Mouse (Mus musculus) MEL (cell line): ENCODE results near the gene Slc38a2. TPM values are rescaled to one million over a fixed set of nuclear protein-coding genes. Genes with fewer than 3 reads are reported as not detected.
A peak's percentile ranks its signal among the peaks of the same experiment; 100 is the strongest.

Source experiments
- DNase-seq: peaks from one replicate; pipeline ENCODE4 v3.0.0; 2011; ENCODE audit warnings: low read depth, low spot score
- H3K27ac ChIP-seq: 2 replicates; pipeline ENCODE4 v1.5.1; 2012; ENCODE audit warnings: low read depth, mild to moderate bottlenecking, control low read depth, low read length, moderate library complexity; ENCODE audit not compliant: control insufficient read depth
- H3K27me3 ChIP-seq, 2 experiments: fragments of 150-350 bp in 1 of 2; sonication (generic) in 1 of 2; 2 replicates each; pipeline ENCODE4 v1.6.1; 2012; ENCODE audit warnings: low read length in 2 of 2, mild to moderate bottlenecking in 2 of 2, improper control_type of control experiment in 1 of 2, moderate library complexity in 1 of 2; ENCODE audit not compliant: insufficient read depth in 2 of 2, control insufficient read depth in 1 of 2
- H3K36me3 ChIP-seq, 2 experiments: 2 replicates each; pipeline ENCODE4 v1.6.1; 2012 to 2014; ENCODE audit warnings: low read length in 2 of 2, improper control_type of control experiment in 1 of 2, inconsistent platforms in 1 of 2, mild to moderate bottlenecking in 1 of 2; ENCODE audit not compliant: insufficient read depth in 2 of 2, control insufficient read depth in 1 of 2
- H3K4me1 ChIP-seq, 2 experiments: fragments of 150-350 bp in 1 of 2; sonication (generic) in 1 of 2; 2 replicates each; pipeline ENCODE4 v1.6.1; 2012; ENCODE audit warnings: low read length in 2 of 2, improper control_type of control experiment in 1 of 2, mild to moderate bottlenecking in 1 of 2; ENCODE audit not compliant: insufficient read depth in 2 of 2, control insufficient read depth in 1 of 2
- H3K4me3 ChIP-seq, 2 experiments: fragments of 150-350 bp in 1 of 2; sonication (generic) in 1 of 2; 2 replicates each; pipeline ENCODE4 v1.5.1; 2012; ENCODE audit warnings: low read depth in 2 of 2, low read length in 2 of 2, mild to moderate bottlenecking in 2 of 2, moderate library complexity in 2 of 2, control low read depth in 1 of 2, improper control_type of control experiment in 1 of 2; ENCODE audit not compliant: control insufficient read depth in 1 of 2, insufficient read depth in 1 of 2
- H3K79me2 ChIP-seq: 2 replicates; pipeline ENCODE4 v1.6.1; 2012; ENCODE audit warnings: mild to moderate bottlenecking, low read length, moderate library complexity; ENCODE audit not compliant: control insufficient read depth, poor library complexity, insufficient read depth
- H3K9ac ChIP-seq: 2 replicates; pipeline ENCODE4 v1.6.1; 2012; ENCODE audit warnings: low read depth, mild to moderate bottlenecking, control low read depth, low read length, moderate library complexity; ENCODE audit not compliant: control insufficient read depth, poor library complexity, severe bottlenecking
- H3K9me3 ChIP-seq: fragments of 150-350 bp; sonication (generic); replicated peaks from 2 replicates; pipeline ENCODE4 v1.6.1; 2012; ENCODE audit warnings: mild to moderate bottlenecking, low read length, improper control_type of control experiment, moderate library complexity; ENCODE audit not compliant: insufficient read depth
- CHD2 ChIP-seq: IDR thresholded peaks from 2 replicates; pipeline ENCODE4 v1.6.1; 2011; ENCODE audit warnings: low read length, improper control_type of control experiment
- CTCF ChIP-seq, 3 experiments: IDR thresholded peaks in 2 of 3; conservative IDR thresholded peaks in 1 of 3; 2 replicates each; pipeline ENCODE4 v1.5.1; 2011 to 2012; ENCODE audit warnings: low read length in 3 of 3, low read depth in 2 of 3, mild to moderate bottlenecking in 2 of 3, improper control_type of control experiment in 1 of 3, inconsistent platforms in 1 of 3, mixed read lengths in 1 of 3, moderate library complexity in 1 of 3; ENCODE audit not compliant: control insufficient read depth in 1 of 3, insufficient read depth in 1 of 3, poor library complexity in 1 of 3, severe bottlenecking in 1 of 3
- E2F4 ChIP-seq: IDR thresholded peaks from 2 replicates; pipeline ENCODE4 v1.6.1; 2011; ENCODE audit warnings: low read depth, low read length, improper control_type of control experiment, borderline replicate concordance
- EP300 ChIP-seq, 2 experiments: IDR thresholded peaks; 2 replicates each; pipeline ENCODE4 v1.6.1; 2011; ENCODE audit warnings: improper control_type of control experiment in 2 of 2, low read length in 2 of 2, low read depth in 1 of 2, mild to moderate bottlenecking in 1 of 2
- GABPA ChIP-seq: IDR thresholded peaks from 2 replicates; pipeline ENCODE4 v1.6.1; 2012; ENCODE audit warnings: low read depth, mild to moderate bottlenecking, inconsistent platforms, low read length, improper control_type of control experiment, moderate library complexity
- GATA1 ChIP-seq: IDR thresholded peaks from 2 replicates; pipeline ENCODE4 v1.6.1; 2011; ENCODE audit warnings: low read depth, low read length, improper control_type of control experiment
- HCFC1 ChIP-seq: IDR thresholded peaks from 2 replicates; pipeline ENCODE4 v1.6.1; 2012; ENCODE audit warnings: low read depth, mild to moderate bottlenecking, inconsistent platforms, low read length, improper control_type of control experiment, moderate library complexity
- JUND ChIP-seq: IDR thresholded peaks from 2 replicates; pipeline ENCODE4 v1.6.1; 2011; ENCODE audit warnings: low read depth, mild to moderate bottlenecking, improper control_type of control experiment, low read length
- KAT2A ChIP-seq: conservative IDR thresholded peaks from 2 replicates; pipeline ENCODE4 v1.6.1; 2012; ENCODE audit warnings: low read depth, low read length, improper control_type of control experiment, inconsistent platforms
- MAFK ChIP-seq: IDR thresholded peaks from 2 replicates; pipeline ENCODE4 v1.6.1; 2011; ENCODE audit warnings: low read depth, mild to moderate bottlenecking, low read length, improper control_type of control experiment, borderline replicate concordance
- MYC ChIP-seq: IDR thresholded peaks from 2 replicates; pipeline ENCODE4 v1.6.1; 2011; ENCODE audit warnings: low read depth, mild to moderate bottlenecking, low read length, improper control_type of control experiment, moderate library complexity
- POLR2A ChIP-seq, 2 experiments: IDR thresholded peaks; 2 replicates each; pipeline ENCODE4 v1.6.1; 2011 to 2012; ENCODE audit warnings: low read length in 2 of 2, mild to moderate bottlenecking in 2 of 2, control low read depth in 1 of 2, improper control_type of control experiment in 1 of 2, low read depth in 1 of 2, moderate library complexity in 1 of 2; ENCODE audit not compliant: control insufficient read depth in 1 of 2, insufficient read depth in 1 of 2, poor library complexity in 1 of 2
- POLR2AphosphoS2 ChIP-seq: IDR thresholded peaks from 2 replicates; pipeline ENCODE4 v1.6.1; 2011; ENCODE audit warnings: low read length, improper control_type of control experiment
- RAD21 ChIP-seq: IDR thresholded peaks from 2 replicates; pipeline ENCODE4 v1.6.1; 2011; ENCODE audit warnings: mild to moderate bottlenecking, low read depth, low read length, improper control_type of control experiment
- RCOR1 ChIP-seq: IDR thresholded peaks from 2 replicates; pipeline ENCODE4 v1.6.1; 2012; ENCODE audit warnings: low read depth, mild to moderate bottlenecking, inconsistent platforms, low read length, improper control_type of control experiment
- SIN3A ChIP-seq: IDR thresholded peaks from 2 replicates; pipeline ENCODE4 v1.6.1; 2012; ENCODE audit warnings: low read length, improper control_type of control experiment, inconsistent platforms
- SMC3 ChIP-seq: IDR thresholded peaks from 2 replicates; pipeline ENCODE4 v1.6.1; 2011; ENCODE audit warnings: low read depth, low read length, improper control_type of control experiment
- TBP ChIP-seq: IDR thresholded peaks from 2 replicates; pipeline ENCODE4 v1.8.0; 2011; ENCODE audit warnings: low read depth, low read length, improper control_type of control experiment
- TCF12 ChIP-seq: IDR thresholded peaks from 2 replicates; pipeline ENCODE4 v1.6.1; 2014; ENCODE audit warnings: low read depth, mild to moderate bottlenecking, inconsistent platforms, low read length, improper control_type of control experiment, moderate library complexity
- USF1 ChIP-seq: IDR thresholded peaks from 2 replicates; pipeline ENCODE4 v1.6.1; 2014; ENCODE audit warnings: low read depth, mild to moderate bottlenecking, inconsistent platforms, low read length, improper control_type of control experiment, moderate library complexity
- USF2 ChIP-seq, 2 experiments: IDR thresholded peaks; 2 replicates each; pipeline ENCODE4 v1.6.1; 2011 to 2012; ENCODE audit warnings: improper control_type of control experiment in 2 of 2, low read length in 2 of 2, borderline replicate concordance in 1 of 2, inconsistent platforms in 1 of 2, low read depth in 1 of 2, mild to moderate bottlenecking in 1 of 2; ENCODE audit not compliant: insufficient read depth in 1 of 2
- ZC3H11A ChIP-seq: IDR thresholded peaks from 2 replicates; pipeline ENCODE4 v1.6.1; 2012; ENCODE audit warnings: low read depth, mild to moderate bottlenecking, inconsistent platforms, low read length, improper control_type of control experiment
- ZKSCAN1 ChIP-seq: IDR thresholded peaks from 2 replicates; pipeline ENCODE4 v1.6.1; 2012; ENCODE audit warnings: low read depth, mild to moderate bottlenecking, inconsistent platforms, low read length, improper control_type of control experiment, moderate library complexity
- ZMIZ1 ChIP-seq: IDR thresholded peaks from 2 replicates; pipeline ENCODE4 v1.6.1; 2012; ENCODE audit warnings: low read depth, mild to moderate bottlenecking, inconsistent platforms, low read length, improper control_type of control experiment, moderate library complexity
- polyA plus RNA-seq, 2 experiments: library from polyadenylated mRNA; stranded (reverse) in 1 of 2; unstranded in 1 of 2; fragments of >175 nt in 1 of 2; fragments of >200 nt in 1 of 2; gene quantifications; 2 replicates each; pipeline versions ENCODE4 v1.2.1 to v1.2.4; 2012; ENCODE audit warnings: low replicate concordance in 2 of 2, low read depth in 1 of 2; ENCODE audit not compliant: insufficient read length in 2 of 2, insufficient read depth in 1 of 2, missing spikeins in 1 of 2
- total RNA-seq: library from RNA; depleted of rRNA; stranded (reverse); fragments of 300-350 nt; gene quantifications from 2 replicates; pipeline ENCODE4 v1.2.3, GENCODE M21; 2012

The Slc38a2 gene
- total and polyA plus RNA-seq, 3 experiments = 80.6 to 590 (median 177) TPM

- TF ChIP-seq RCOR1 (no peak), CHD2 (no peak), POLR2A (IDR thresholded peaks at IDR 0.05; ENCODE audit: control insufficient read depth in 1 of 2, insufficient read depth in 1 of 2, low read depth in 1 of 2, low read length in 2 of 2, poor library complexity in 1 of 2) (peak; percentile 85 to 96; a peak in 3 of 4 replicates), TBP (peak; percentile 84), TCF12 (peak; percentile 47), SMC3 (0 out of 2 replicates have a peak, but pooled peaks have one; percentile 21), RAD21 (no peak), SIN3A (no peak; the same call in 1 of the 2 replicates), KAT2A (no peak; the same call in 1 of the 2 replicates), EP300 (IDR thresholded peaks at IDR 0.05; ENCODE audit: low read depth in 1 of 2, low read length in 2 of 2) (peak in 1 of 2 experiments; percentile 36; a peak in 2 of 4 replicates)
Observed at GRCm38 (mm10) chr15:96709491-96710351, 10.2 kb upstream of the Slc38a2 start (continued).

GRCm38 (mm10) chr15:96708976-96709490 is 9.5 kb upstream of the Slc38a2 start:
- Histone ChIP-seq H3K4me3 (peak overlapping the region; percentile 48 to 57), H3K9me3 (no peaks in the 10 kb centered on the region), H3K79me2 (peaks cover 13% of the 10 kb centered on the region), H3K36me3 (peaks cover 0 to 46% of the 10 kb centered on the region in 2 experiments; a peak in 2 of 4 replicates), H3K27me3 (no peaks in the 10 kb centered on the region), H3K4me1 (peaks cover 26 to 33% of the 10 kb centered on the region in 2 experiments), H3K27ac (peak overlapping the region; percentile 75), H3K9ac (peak overlapping the region; percentile 77)
- TF ChIP-seq ZC3H11A (0 out of 2 replicates have a peak, but pooled peaks have one; percentile 20), HCFC1 (no peak), GABPA (no peak), USF1 (0 out of 2 replicates have a peak, but pooled peaks have one; percentile 25), KAT2A (peak; percentile 45; the same call in 1 of the 2 replicates), ZMIZ1 (0 out of 2 replicates have a peak, but pooled peaks have one; percentile 53), MYC (peak; percentile 60; the same call in 1 of the 2 replicates), JUND (no peak), MAFK (no peak), ZKSCAN1 (no peak), CTCF (IDR thresholded peaks at IDR 0.05 in 2 of 3, conservative IDR thresholded peaks at IDR 0.05 in 1 of 3; ENCODE audit: control insufficient read depth in 1 of 3, insufficient read depth in 1 of 3, low read depth in 2 of 3, low read length in 3 of 3, poor library complexity in 1 of 3, severe bottlenecking in 1 of 3) (no peak), E2F4 (no peak), SMC3 (no peak), USF2 (IDR thresholded peaks at IDR 0.05; ENCODE audit: borderline replicate concordance in 1 of 2, insufficient read depth in 1 of 2, low read depth in 1 of 2, low read length in 2 of 2) (peak in 1 of 2 experiments; percentile 15; a peak in 1 of 4 replicates), POLR2AphosphoS2 (no peak), GATA1 (no peak)
- no peak for DNase-seq
